Mouse (Mus musculus) heart, embryonic 15.5 days (tissue): ENCODE results near the gene Surf6. TPM values are rescaled to one million over a fixed set of nuclear protein-coding genes. Genes with fewer than 3 reads are reported as not detected.
A peak's percentile ranks its signal among the peaks of the same experiment; 100 is the strongest.

Experiments
- ATAC-seq: fragments of 200-750 bp; cut with Nextera tagmentation; replicated peaks from 2 replicates; pipeline ENCODE4 v1.8.0; 2017; ENCODE audit warnings: low read depth, moderate TSS enrichment; ENCODE audit not compliant: insufficient number of reproducible peaks, insufficient read depth, low FRiP score
- H3K27ac ChIP-seq: fragments of 300-500 bp; sonication (generic); 2 replicates; pipeline ENCODE4 v1.5.1; 2015; ENCODE audit warnings: mild to moderate bottlenecking, inconsistent platforms
- H3K27me3 ChIP-seq: fragments of 300-500 bp; sonication (generic); 2 replicates; pipeline ENCODE4 v1.6.1; 2015; ENCODE audit warnings: inconsistent platforms
- H3K36me3 ChIP-seq: fragments of 300-500 bp; sonication (generic); 2 replicates; pipeline ENCODE4 v1.6.1; 2015; ENCODE audit warnings: mild to moderate bottlenecking, inconsistent platforms
- H3K4me1 ChIP-seq: fragments of 300-500 bp; sonication (generic); replicated peaks from 2 replicates; pipeline ENCODE4 v1.6.1; 2015; ENCODE audit warnings: inconsistent platforms
- H3K4me2 ChIP-seq: fragments of 300-500 bp; sonication (generic); 2 replicates; pipeline ENCODE4 v1.6.1; 2015; ENCODE audit warnings: inconsistent platforms, mild to moderate bottlenecking, moderate library complexity
- H3K4me3 ChIP-seq: fragments of 300-500 bp; sonication (generic); 2 replicates; pipeline ENCODE4 v1.5.1; 2015; ENCODE audit warnings: mild to moderate bottlenecking, inconsistent platforms
- H3K9ac ChIP-seq: fragments of 300-500 bp; sonication (generic); 2 replicates; pipeline ENCODE4 v1.6.1; 2015; ENCODE audit warnings: mild to moderate bottlenecking, inconsistent platforms
- H3K9me3 ChIP-seq: fragments of 300-500 bp; sonication (generic); replicated peaks from 2 replicates; pipeline ENCODE4 v1.6.1; 2016; ENCODE audit warnings: inconsistent platforms
- WGBS: fragments of 180-500 bp; shearing (Covaris S2); methylation state at CpG from one replicate; pipeline ENCODE4 v1.1.7; 2015; ENCODE audit warnings: mixed read lengths; 5-methylcytosine and 5-hydroxymethylcytosine counted together
- polyA plus RNA-seq: library from polyadenylated mRNA; unstranded; fragments of >200 nt; fragmentation: Nextera tagmentation; extraction: Ambion mirVana; gene quantifications from 2 replicates; pipeline ENCODE4 v1.2.1, GENCODE M21; 2015

The Surf6 gene
- 13.5 and 15.9 TPM in 2 replicates for polyA plus RNA-seq

GRCm38 (mm10) chr2:26902467-26903220, at the start of gene Surf6:
Gene Surf6, minus strand, starts transcription at chr2:26902879.
- H3K9me3 ChIP-seq: no peaks in the 10 kb centered on the region
- H3K4me3 ChIP-seq: peak within 1 kb of the TSS; percentile 90
- ATAC-seq: peak; percentile 93
- peak within 1 kb of the TSS; percentile 81 for H3K4me2 ChIP-seq
- under 1% methylated on average over 41 of the region's 41 CpGs for WGBS
- peak within 1 kb of the TSS; percentile 85 for H3K9ac ChIP-seq
- peaks cover 24% of the 10 kb centered on the region for H3K4me1 ChIP-seq
- H3K27ac ChIP-seq: peak within 1 kb of the TSS; percentile 90
- no peaks in the 10 kb centered on the region for H3K27me3 ChIP-seq
- peaks cover 42% of the 10 kb centered on the region for H3K36me3 ChIP-seq

- Histone ChIP-seq H3K27me3 (no peaks in the 10 kb centered on the region), H3K36me3 (peaks cover 58% of the 10 kb centered on the region), H3K4me3 (no peak overlapping the region), H3K9ac (no peak overlapping the region), H3K27ac (no peak overlapping the region), H3K4me2 (no peak overlapping the region), H3K9me3 (no peaks in the 10 kb centered on the region), H3K4me1 (no peaks in the 10 kb centered on the region)
- WGBS: 92% methylated on average over 4 of the region's 4 CpGs
- no peak for ATAC-seq
These were observed 49.5 kb upstream of the Surf6 start for GRCm38 (mm10) chr2:26952193-26952592.

GRCm38 (mm10) chr2:26951346-26951905, 48.7 kb upstream of the Surf6 start:
- Histone ChIP-seq H3K4me3 (no peak overlapping the region), H3K9me3 (no peaks in the 10 kb centered on the region), H3K4me1 (no peaks in the 10 kb centered on the region), H3K36me3 (peaks cover 51% of the 10 kb centered on the region), H3K27ac (no peak overlapping the region), H3K27me3 (no peaks in the 10 kb centered on the region), H3K4me2 (no peak overlapping the region), H3K9ac (no peak overlapping the region)
- ATAC-seq: no peak
- 88% methylated on average over 8 of the region's 8 CpGs for WGBS

GRCm38 (mm10) chr2:26950411-26950810, 47.7 kb upstream of the Surf6 start:
- no peaks in the 10 kb centered on the region for H3K27me3 ChIP-seq
- no peak overlapping the region for H3K4me3 ChIP-seq
- H3K27ac ChIP-seq: no peak overlapping the region
- H3K9me3 ChIP-seq: no peaks in the 10 kb centered on the region
- peaks cover 41% of the 10 kb centered on the region for H3K36me3 ChIP-seq
- H3K4me2 ChIP-seq: no peak overlapping the region
- no peaks in the 10 kb centered on the region for H3K4me1 ChIP-seq
- no peak for ATAC-seq
- WGBS: 84% methylated on average over 2 of the region's 2 CpGs
- no peak overlapping the region for H3K9ac ChIP-seq

- Histone ChIP-seq H3K9ac (no peak overlapping the region), H3K4me1 (no peaks in the 10 kb centered on the region), H3K9me3 (no peaks in the 10 kb centered on the region), H3K36me3 (no peaks in the 10 kb centered on the region), H3K4me3 (no peak overlapping the region), H3K27ac (no peak overlapping the region), H3K4me2 (no peak overlapping the region), H3K27me3 (no peaks in the 10 kb centered on the region)
- ATAC-seq: no peak
- 83% methylated on average over 3 of the region's 3 CpGs for WGBS
These were observed 40.6 kb upstream of the Surf6 start for GRCm38 (mm10) chr2:26943253-26943652.

GRCm38 (mm10) chr2:26941539-26941938, 38.9 kb upstream of the Surf6 start:
- Histone ChIP-seq H3K4me1 (no peaks in the 10 kb centered on the region), H3K4me3 (no peak overlapping the region), H3K9ac (no peak overlapping the region), H3K27ac (no peak overlapping the region), H3K36me3 (no peaks in the 10 kb centered on the region), H3K27me3 (no peaks in the 10 kb centered on the region), H3K4me2 (no peak overlapping the region), H3K9me3 (no peaks in the 10 kb centered on the region)
- WGBS: 40% methylated on average over 5 of the region's 5 CpGs
- no peak for ATAC-seq

- peaks cover 14% of the 10 kb centered on the region for H3K4me1 ChIP-seq
- H3K27ac ChIP-seq: no peak overlapping the region
- no peak overlapping the region for H3K4me3 ChIP-seq
- no peak for ATAC-seq
- H3K9ac ChIP-seq: no peak overlapping the region
- no peak overlapping the region for H3K4me2 ChIP-seq
- H3K9me3 ChIP-seq: no peaks in the 10 kb centered on the region
- H3K27me3 ChIP-seq: no peaks in the 10 kb centered on the region
- 50% methylated on average over 1 of the region's 1 CpGs for WGBS
- no peaks in the 10 kb centered on the region for H3K36me3 ChIP-seq
These were observed 33.7 kb upstream of the Surf6 start for GRCm38 (mm10) chr2:26936425-26936824.

GRCm38 (mm10) chr2:26935286-26935685, 32.6 kb upstream of the Surf6 start:
- Histone ChIP-seq H3K4me1 (peaks cover 25% of the 10 kb centered on the region), H3K27ac (no peak overlapping the region), H3K9ac (no peak overlapping the region), H3K4me3 (no peak overlapping the region), H3K36me3 (no peaks in the 10 kb centered on the region; the same call in 1 of the 2 replicates), H3K27me3 (no peaks in the 10 kb centered on the region), H3K9me3 (no peaks in the 10 kb centered on the region), H3K4me2 (no peak overlapping the region)
- no peak for ATAC-seq
- 78% methylated on average over 2 of the region's 2 CpGs for WGBS

- no peaks in the 10 kb centered on the region for H3K9me3 ChIP-seq
- ATAC-seq: peak; percentile 96
- H3K36me3 ChIP-seq: peaks cover 11% of the 10 kb centered on the region
- H3K9ac ChIP-seq: peak within 1 kb of the TSS; percentile 98
- H3K4me3 ChIP-seq: peak within 1 kb of the TSS; percentile 97
- peaks cover 40% of the 10 kb centered on the region for H3K4me1 ChIP-seq
- H3K27ac ChIP-seq: peak within 1 kb of the TSS; percentile 94
- H3K27me3 ChIP-seq: no peaks in the 10 kb centered on the region
- peak within 1 kb of the TSS; percentile 69 for H3K4me2 ChIP-seq
- under 1% methylated on average over 45 of the region's 70 CpGs for WGBS
These were observed 30.8 kb upstream of the Surf6 start, which contains the start of the genes Surf4 and Stkld1 for GRCm38 (mm10) chr2:26933304-26934055. Gene Surf4, minus strand, starts transcription at chr2:26933928. Gene Stkld1, plus strand, starts transcription at chr2:26934047.

GRCm38 (mm10) chr2:26932473-26933303, 30.0 kb upstream of the Surf6 start:
- WGBS: 1% methylated on average over 48 of the region's 49 CpGs
- peaks cover 17% of the 10 kb centered on the region for H3K36me3 ChIP-seq
- peak; percentile 55 for ATAC-seq
- peak overlapping the region; percentile 98 for H3K9ac ChIP-seq
- H3K9me3 ChIP-seq: no peaks in the 10 kb centered on the region
- no peaks in the 10 kb centered on the region for H3K27me3 ChIP-seq
- peak overlapping the region; percentile 69 for H3K4me2 ChIP-seq
- H3K4me3 ChIP-seq: peak overlapping the region; percentile 97
- peaks cover 46% of the 10 kb centered on the region for H3K4me1 ChIP-seq
- peak overlapping the region; percentile 94 for H3K27ac ChIP-seq

GRCm38 (mm10) chr2:26930390-26930789, 27.7 kb upstream of the Surf6 start:
- Histone ChIP-seq H3K4me3 (no peak overlapping the region), H3K27ac (no peak overlapping the region), H3K4me1 (peaks cover 46% of the 10 kb centered on the region), H3K9ac (no peak overlapping the region), H3K4me2 (no peak overlapping the region), H3K9me3 (no peaks in the 10 kb centered on the region), H3K27me3 (no peaks in the 10 kb centered on the region), H3K36me3 (peaks cover 32% of the 10 kb centered on the region)
- 19% methylated on average over 1 of the region's 1 CpGs for WGBS
- no peak for ATAC-seq
